Mouse (Mus musculus): Measurements from ENCODE around the gene Cwh43.

Gene Cwh43

GRCm38 (mm10) chr5:73393041-73393440 is 12.8 kb upstream of the Cwh43 start:
- in situ Hi-C loops (cut with MboI, MseI): no loop called here

DNA sequence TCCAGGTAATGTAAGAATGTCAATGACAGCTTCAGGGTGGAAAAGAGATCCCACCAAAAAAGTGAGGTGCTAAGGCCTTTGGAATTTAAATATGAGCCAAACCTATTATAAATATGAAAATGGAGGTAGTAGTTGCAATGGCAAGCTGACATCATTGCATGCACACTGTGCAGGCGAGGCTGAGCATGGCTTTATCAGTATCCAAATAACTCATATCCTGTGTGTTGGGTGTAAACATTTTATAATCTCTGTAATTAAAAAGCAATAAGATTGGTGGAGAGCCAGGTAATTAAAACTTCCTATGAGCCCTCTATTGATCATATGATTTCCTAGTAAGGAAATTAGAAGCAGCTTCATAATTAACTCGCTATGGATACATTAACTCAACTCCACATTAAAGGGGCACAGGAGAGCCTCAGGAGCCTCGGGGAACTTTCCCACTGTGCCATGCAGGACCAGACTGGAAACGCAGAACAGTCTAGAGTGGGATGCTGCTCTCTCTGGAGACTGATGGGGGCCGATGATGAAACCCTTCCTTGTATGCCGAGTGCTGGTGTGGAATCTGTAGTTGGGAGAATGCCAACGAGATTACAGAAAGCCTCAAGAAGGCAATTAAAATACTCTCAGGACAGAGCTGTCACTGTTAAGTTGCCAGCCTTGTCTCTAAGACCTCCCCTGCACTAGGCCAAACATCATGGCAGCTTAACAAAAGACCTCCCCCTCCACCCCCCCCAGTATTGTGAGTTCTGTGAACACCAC is 5.9 kb upstream of the Cwh43 start:
- in situ Hi-C loops (cut with MboI, MseI): no loop called here

DNA sequence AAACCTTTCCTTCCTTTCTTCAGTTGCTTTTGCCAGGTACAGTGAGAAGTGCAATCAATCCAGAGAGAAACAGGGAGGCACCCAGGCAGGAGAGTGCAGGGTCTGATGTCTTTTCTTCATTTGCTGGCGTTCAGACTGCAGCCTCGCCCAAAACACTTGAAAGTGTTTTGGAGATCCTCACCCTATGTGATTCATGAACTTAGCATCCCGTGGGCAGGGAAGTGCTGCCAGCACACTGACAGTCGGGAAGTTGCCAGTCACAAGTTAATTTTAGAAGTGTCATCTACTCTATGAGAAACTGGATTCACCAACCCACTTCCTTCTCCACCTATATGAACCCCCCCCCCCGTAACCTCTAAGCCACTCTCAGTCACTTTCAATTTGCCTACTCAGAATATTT is 4.5 kb upstream of the Cwh43 start:
- in situ Hi-C loops (cut with MboI, MseI): no loop called here

DNA sequence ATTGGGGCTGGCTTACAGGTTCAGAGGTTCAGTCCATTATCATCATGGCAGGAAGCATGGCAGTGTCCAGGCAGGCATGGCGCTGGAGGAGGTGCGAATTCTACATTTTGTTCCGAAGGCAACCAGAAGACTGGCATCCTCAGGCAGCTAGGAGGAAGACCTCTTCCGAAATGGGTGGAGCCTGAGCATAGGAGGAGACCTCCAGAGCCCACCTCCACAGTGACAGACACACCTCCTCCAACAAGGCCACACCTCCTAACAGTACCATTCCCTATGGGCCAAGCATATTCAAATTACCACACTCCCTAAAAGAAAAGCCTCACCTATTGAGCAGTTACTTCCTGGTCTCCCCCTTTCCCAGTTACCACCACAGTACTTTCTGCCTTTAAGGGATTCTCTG is 3.0 kb upstream of the Cwh43 start:
- in situ Hi-C loops (cut with MboI, MseI): no loop called here

GRCm38 (mm10) chr5:73403311-73404068 is 2.4 kb upstream of the Cwh43 start:
- in situ Hi-C loops (cut with MboI, MseI): no loop called here

DNA sequence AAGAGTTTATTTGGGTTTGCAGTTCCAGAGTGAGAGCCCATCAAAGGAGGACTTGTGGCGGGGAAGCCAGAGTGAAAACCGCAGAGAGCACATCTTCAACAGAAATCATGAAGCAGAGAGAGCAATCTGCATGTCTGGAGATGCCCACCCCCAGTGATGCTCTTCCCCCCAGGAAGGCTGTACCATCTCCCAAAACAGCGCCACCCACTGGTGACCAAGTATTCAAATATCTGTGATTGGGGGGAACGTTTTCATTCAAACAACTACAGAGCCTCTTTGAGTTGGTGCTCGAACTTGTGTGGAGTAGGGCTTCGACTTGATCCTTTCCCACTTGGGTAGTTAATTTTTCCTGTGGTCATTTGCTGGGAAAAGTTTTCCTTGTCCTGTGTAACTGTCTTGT is 1.1 kb upstream of the Cwh43 start:
- in situ Hi-C loops (cut with MboI, MseI): no loop called here

GRCm38 (mm10) chr5:73406861-73407260 is 986 bp downstream of the Cwh43 start:
- in situ Hi-C loops (cut with MboI, MseI): no loop called here

DNA sequence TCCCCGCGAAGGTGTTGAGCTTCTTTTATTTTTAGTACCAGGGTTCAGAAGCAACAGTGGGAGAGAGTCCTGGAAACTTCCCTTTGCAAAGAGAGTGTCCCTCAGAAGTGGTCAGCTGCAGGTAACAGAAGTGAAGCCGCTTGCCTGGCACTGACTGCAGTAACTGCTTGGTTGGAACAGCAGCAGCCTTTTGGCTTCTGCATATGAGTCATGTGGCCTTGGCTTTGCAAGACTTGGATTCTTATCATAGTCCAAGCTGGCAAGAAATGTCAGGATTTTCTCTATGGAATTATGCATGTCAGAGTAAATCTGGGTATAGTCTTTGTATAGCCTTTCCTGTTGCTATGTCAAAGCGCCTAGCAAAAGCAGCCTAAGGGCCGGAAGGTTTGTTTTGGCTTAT is 4.1 kb downstream of the Cwh43 start:
- in situ Hi-C loops (cut with MboI, MseI): no loop called here

- in situ Hi-C loops (cut with MboI, MseI): no loop called here
Measured at GRCm38 (mm10) chr5:73411771-73412170, 5.9 kb downstream of the Cwh43 start.

DNA sequence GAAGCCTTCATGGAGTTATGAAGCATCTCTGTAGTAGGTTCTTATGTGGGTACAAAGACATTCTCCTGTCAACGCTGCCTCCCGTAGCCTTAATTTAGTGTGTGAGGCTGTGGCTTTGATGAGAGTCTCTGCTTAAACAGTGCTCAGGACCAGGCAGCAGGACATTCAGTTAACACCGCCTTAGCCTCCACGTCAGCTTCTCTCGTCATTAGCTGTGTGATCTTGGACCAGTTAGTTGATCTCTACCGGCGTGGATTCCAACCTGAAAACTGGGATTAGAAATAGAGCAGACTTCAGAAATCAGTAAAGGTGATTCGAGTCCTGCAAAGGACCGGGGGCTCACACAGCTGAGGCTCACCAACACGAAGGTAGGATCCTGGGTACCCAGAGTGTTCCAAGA is 8.3 kb downstream of the Cwh43 start:
- in situ Hi-C loops (cut with MboI, MseI): no loop called here

GRCm38 (mm10) chr5:73419045-73419695 is 13.3 kb downstream of the Cwh43 start:
- in situ Hi-C loops (cut with MboI, MseI): no loop called here

GRCm38 (mm10) chr5:73426824-73427223 is 20.9 kb downstream of the Cwh43 start:
- in situ Hi-C loops (cut with MboI, MseI): no loop called here

GRCm38 (mm10) chr5:73431581-73431980 is 25.7 kb downstream of the Cwh43 start:
- in situ Hi-C loops (cut with MboI, MseI): loop anchor here (5.0 kb wide), 2 partner anchors 41 to 196 kb away; no protein-coding TSS in a partner anchor

DNA sequence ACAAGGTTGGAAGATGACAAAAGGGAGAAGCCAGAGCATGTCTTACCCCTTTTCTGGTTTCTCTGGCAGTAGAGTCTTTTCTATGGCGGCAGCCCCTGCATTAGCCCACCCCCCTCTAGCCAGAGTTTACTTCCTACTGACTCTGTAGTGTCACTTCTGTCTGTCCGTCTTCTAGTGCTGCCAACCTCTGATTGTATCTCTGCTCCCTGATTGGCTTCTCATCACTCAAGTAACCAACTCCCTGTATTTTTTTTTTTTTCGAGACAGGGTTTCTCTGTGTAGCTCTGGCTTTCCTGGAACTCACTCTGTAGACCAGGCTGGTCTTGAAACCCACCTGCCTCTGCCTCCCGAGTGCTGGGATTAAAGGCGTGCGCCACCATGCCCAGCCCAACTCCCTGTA is 26.9 kb downstream of the Cwh43 start:
- in situ Hi-C loops (cut with MboI, MseI): loop anchor here (5.0 kb wide), 2 partner anchors 39 to 194 kb away; no protein-coding TSS in a partner anchor

- in situ Hi-C loops (cut with MboI, MseI): loop anchor here (5.0 kb wide), 2 partner anchors 38 to 193 kb away; no protein-coding TSS in a partner anchor
Measured at GRCm38 (mm10) chr5:73434764-73435163, 28.9 kb downstream of the Cwh43 start.

DNA sequence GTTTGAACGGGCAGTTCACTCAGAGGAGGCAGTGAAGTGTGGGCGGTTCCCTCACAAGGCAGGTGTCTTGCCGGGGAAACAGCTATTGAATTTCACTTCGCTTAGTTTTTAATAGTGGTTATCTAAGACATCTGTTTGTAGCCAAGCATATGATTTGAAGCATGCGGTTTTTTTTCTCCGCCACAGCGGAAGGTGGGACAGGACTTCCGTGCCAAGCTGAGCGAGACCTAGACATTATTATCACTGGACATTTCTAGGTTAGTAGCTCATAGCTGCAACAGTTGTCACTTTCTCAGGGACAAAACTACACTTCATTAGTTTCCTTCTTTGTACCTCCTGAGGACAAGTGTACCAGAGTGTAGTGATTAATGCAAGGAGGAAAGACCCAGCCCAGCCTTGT is 36.3 kb downstream of the Cwh43 start:
- in situ Hi-C loops (cut with MboI, MseI): no loop called here

- in situ Hi-C loops (cut with MboI, MseI): no loop called here
Measured at GRCm38 (mm10) chr5:73450276-73450675, 44.4 kb downstream of the Cwh43 start.

DNA sequence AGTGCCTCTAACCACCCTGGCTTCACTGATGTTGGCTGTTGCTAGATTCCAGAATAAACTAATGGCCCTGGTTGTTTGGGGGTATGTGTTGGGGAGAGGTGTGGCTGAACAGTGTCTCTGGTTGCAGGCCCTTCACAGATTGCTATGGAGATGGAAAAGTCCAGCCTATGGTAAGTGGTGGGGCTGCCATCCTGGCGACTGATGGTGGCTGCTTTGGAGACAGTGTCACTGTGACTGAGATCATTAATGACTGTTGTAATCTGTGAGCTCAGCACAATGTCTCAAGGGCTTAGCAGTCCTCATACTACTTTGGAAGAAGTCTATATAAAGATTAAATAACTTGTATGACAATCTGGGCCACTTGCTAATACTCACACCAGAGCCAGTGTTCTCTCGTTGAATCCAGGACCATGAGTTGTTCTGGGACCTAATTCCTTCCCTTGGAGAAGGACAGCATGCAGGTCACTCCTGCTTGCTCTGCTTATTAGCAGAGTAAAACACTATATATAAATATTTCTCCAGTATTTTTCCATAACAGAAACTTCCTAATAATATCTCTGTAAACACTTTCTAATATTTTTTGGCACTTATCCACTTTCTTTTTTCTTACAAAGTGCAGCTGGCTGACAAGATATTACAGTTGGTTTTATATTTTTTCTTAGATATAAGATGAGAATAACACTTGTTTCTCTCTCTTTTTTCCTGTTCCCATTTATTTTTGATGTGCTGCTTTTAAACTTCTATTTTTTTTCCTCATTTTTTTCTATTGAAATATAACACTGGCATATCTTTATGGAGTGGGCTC is 48.8 kb downstream of the Cwh43 start:
- in situ Hi-C loops (cut with MboI, MseI): no loop called here

- in situ Hi-C loops (cut with MboI, MseI): no loop called here
Measured at GRCm38 (mm10) chr5:73455307-73455687, 49.4 kb downstream of the Cwh43 start.

- in situ Hi-C loops (cut with MboI, MseI): no loop called here
Measured at GRCm38 (mm10) chr5:73468462-73469433, 62.9 kb downstream of the Cwh43 start.
